Mouse (Mus musculus) megakaryocyte-erythroid progenitor cell, adult 5-6 weeks (primary cell): Measurements from ENCODE around the gene Gm13278. TPM values are rescaled to one million over a fixed set of nuclear protein-coding genes. Genes with fewer than 3 reads are reported as not detected.
"Not testable (repeated sequence)": the region's sequence is repeated elsewhere in the genome, so short reads cannot be mapped to it uniquely, and the experiment has no call there.

ENCODE experiments used
- ATAC-seq: replicated peaks from 2 replicates; pipeline ENCODE4 v1.8.0; 2016; ENCODE audit warnings: mild to moderate bottlenecking, inconsistent platforms; ENCODE audit not compliant: severe bottlenecking, poor library complexity, low FRiP score, low TSS enrichment
- total RNA-seq, 2 experiments: library from RNA; stranded (forward) in 1 of 2; stranded (reverse) in 1 of 2; fragments of 200-1000, 215-1000 nt in 1 of 2; fragments of >200 nt in 1 of 2; fragmentation: Nextera tagmentation in 1 of 2; gene quantifications; 2 replicates each; pipeline ENCODE4 v1.2.3; 2014 to 2017

Gene Gm13278
- total RNA-seq, 2 experiments from 2014 or later: not detected

DNA sequence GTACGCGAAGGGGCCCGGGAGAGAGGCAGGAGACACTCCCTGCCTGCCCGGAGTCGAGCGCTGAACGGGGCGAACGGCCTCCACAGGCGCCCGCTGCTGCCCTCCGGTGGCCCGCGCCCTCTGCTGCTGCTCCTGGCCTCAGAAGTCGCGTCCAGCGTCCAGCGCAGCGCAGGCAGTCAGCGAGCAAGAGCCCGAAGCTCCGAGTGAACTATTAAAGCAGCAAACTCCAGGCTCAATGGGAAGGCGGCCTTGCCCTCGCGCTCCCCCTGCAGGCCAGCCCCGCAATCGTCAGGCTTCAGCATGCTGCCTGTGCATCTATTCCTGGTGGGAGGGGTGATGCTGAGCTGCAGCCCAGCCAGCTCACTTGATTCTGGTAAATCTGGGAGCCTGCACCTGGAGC lies 5.9 kb upstream of the Gm13278 start, which contains the start of gene Gm13276:
Gm13276 (plus strand) TSS at position 301 of the 400 bp plus-strand sequence.
- ATAC-seq: not testable (repeated sequence)

DNA sequence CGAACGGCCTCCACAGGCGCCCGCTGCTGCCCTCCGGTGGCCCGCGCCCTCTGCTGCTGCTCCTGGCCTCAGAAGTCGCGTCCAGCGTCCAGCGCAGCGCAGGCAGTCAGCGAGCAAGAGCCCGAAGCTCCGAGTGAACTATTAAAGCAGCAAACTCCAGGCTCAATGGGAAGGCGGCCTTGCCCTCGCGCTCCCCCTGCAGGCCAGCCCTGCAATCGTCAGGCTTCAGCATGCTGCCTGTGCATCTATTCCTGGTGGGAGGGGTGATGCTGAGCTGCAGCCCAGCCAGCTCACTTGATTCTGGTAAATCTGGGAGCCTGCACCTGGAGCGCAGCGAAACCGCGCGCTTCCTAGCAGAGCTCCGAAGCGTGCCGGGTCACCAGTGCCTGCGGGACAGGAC lies 2.9 kb upstream of the Gm13278 start, which contains the start of gene Gm13277:
Gm13277 (plus strand) TSS at position 231 of the 400 bp plus-strand sequence.
- ATAC-seq: not testable (repeated sequence)

DNA sequence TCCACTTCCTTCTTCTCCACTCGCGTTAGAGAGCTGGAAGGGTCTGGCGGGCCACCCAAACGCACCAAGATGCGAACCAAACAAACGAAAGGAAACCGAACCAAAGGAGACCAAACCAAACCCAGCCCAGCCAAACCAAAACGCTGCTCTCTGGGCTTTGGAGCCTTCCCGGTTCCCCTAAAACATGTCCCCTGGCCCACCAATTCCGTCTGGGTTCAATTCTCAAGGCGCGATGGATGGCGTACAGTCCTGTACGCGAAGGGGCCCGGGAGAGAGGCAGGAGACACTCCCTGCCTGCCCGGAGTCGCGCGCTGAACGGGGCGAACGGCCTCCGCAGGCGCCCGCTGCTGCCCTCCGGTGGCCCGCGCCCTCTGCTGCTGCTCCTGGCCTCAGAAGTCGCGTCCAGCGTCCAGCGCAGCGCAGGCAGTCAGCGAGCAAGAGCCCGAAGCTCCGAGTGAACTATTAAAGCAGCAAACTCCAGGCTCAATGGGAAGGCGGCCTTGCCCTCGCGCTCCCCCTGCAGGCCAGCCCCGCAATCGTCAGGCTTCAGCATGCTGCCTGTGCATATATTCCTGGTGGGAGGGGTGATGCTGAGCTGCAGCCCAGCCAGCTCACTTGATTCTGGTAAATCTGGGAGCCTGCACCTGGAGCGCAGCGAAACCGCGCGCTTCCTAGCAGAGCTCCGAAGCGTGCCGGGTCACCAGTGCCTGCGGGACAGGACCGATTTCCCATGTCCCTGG lies 2.8 kb downstream of the Gm13278 start, which contains the start of gene Gm13275:
Gm13275 (plus strand) TSS at position 552 of the 740 bp plus-strand sequence.
- ATAC-seq: not testable (repeated sequence)

DNA sequence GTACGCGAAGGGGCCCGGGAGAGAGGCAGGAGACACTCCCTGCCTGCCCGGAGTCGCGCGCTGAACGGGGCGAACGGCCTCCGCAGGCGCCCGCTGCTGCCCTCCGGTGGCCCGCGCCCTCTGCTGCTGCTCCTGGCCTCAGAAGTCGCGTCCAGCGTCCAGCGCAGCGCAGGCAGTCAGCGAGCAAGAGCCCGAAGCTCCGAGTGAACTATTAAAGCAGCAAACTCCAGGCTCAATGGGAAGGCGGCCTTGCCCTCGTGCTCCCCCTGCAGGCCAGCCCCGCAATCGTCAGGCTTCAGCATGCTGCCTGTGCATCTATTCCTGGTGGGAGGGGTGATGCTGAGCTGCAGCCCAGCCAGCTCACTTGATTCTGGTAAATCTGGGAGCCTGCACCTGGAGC lies 5.7 kb downstream of the Gm13278 start, which contains the start of gene Gm13279:
Gm13279 (plus strand) TSS at position 301 of the 400 bp plus-strand sequence.
- ATAC-seq: not testable (repeated sequence)

DNA sequence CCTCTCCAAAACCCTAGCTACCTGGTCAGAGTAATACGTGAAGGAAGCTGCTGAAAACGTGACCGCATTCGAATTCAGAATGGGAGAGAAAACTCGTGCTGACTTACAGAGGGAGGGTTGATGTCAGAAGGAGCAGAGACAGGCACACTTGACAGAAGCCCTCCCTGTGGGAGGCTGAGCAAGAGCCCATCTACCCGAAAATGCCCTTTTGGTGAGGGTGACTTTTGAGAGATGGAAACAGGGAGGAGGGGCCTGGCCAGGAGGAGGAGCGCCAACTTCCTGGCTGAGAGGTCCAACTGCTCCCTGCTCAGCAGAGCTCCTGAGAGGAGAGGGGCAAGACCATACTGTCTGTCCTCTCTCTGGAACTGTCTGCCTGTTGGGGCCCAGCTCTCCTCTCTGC lies 8.0 kb downstream of the Gm13278 start, which contains the start of gene Gm13285:
Gm13285 (plus strand) TSS at position 301 of the 400 bp plus-strand sequence.
- ATAC-seq: not testable (repeated sequence)

DNA sequence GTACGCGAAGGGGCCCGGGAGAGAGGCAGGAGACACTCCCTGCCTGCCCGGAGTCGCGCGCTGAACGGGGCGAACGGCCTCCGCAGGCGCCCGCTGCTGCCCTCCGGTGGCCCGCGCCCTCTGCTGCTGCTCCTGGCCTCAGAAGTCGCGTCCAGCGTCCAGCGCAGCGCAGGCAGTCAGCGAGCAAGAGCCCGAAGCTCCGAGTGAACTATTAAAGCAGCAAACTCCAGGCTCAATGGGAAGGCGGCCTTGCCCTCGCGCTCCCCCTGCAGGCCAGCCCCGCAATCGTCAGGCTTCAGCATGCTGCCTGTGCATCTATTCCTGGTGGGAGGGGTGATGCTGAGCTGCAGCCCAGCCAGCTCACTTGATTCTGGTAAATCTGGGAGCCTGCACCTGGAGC lies 11.6 kb downstream of the Gm13278 start, which contains the start of gene Gm13287:
Gm13287 (plus strand) TSS at position 301 of the 400 bp plus-strand sequence.
- not testable (repeated sequence) for ATAC-seq

DNA sequence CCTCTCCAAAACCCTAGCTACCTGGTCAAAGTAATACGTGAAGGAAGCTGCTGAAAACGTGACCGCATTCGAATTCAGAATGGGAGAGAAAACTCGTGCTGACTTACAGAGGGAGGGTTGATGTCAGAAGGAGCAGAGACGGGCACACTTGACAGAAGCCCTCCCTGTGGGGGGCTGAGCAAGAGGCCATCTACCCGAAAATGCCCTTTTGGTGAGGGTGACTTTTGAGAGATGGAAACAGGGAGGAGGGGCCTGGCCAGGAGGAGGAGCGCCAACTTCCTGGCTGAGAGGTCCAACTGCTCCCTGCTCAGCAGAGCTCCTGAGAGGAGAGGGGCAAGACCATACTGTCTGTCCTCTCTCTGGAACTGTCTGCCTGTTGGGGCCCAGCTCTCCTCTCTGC lies 13.9 kb downstream of the Gm13278 start, which contains the start of gene Gm13288:
Gm13288 (plus strand) TSS at position 301 of the 400 bp plus-strand sequence.
- not testable (repeated sequence) for ATAC-seq

DNA sequence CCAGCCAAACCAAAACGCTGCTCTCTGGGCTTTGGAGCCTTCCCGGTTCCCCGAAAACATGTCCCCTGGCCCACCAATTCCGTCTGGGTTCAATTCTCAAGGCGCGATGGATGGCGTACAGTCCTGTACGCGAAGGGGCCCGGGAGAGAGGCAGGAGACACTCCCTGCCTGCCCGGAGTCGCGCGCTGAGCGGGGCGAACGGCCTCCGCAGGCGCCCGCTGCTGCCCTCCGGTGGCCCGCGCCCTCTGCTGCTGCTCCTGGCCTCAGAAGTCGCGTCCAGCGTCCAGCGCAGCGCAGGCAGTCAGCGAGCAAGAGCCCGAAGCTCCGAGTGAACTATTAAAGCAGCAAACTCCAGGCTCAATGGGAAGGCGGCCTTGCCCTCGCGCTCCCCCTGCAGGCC lies 14.4 kb downstream of the Gm13278 start:
- ATAC-seq: not testable (repeated sequence)

DNA sequence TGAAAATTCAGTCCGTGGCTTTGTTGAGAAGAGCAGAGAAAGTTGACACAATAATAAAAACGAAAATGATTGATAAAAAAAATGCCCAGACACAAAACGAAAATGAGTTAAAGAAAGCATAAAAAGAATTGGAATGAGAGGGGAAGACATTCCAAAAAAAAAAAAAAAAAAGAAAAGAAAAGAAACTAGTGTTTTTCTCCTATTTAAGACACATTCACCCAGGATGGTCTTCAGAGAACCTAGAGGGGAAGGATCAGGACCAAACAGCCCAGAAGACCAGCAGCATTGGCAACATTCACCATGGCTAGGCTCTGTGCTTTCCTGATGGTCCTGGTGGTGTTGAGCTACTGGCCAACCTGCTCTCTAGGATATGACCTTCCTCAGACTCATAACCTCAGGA lies 24.6 kb downstream of the Gm13278 start, which contains the start of gene Ifna7:
Ifna7 (plus strand) TSS at position 301 of the 400 bp plus-strand sequence.
- no peak for ATAC-seq

DNA sequence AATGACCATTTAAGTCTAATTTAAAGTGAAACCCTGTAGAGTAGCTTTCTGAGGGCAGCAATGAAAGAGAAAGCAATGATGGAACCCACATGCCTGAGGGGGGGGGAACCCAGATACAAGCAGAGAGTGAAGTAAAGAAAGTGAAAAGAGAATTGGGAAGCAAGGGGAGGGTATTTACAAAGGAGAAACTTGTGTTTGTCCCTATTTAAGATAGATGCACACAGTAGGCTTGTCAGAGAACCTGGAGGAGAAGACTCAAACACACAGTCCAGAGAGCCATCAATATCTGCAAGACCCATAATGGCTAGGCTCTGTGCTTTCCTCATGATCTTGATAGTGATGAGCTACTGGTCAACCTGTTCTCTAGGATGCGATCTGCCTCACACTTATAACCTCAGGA lies 28.3 kb downstream of the Gm13278 start, which contains the start of gene Ifna11:
Ifna11 (plus strand) TSS at position 301 of the 400 bp plus-strand sequence.
- ATAC-seq: no peak

DNA sequence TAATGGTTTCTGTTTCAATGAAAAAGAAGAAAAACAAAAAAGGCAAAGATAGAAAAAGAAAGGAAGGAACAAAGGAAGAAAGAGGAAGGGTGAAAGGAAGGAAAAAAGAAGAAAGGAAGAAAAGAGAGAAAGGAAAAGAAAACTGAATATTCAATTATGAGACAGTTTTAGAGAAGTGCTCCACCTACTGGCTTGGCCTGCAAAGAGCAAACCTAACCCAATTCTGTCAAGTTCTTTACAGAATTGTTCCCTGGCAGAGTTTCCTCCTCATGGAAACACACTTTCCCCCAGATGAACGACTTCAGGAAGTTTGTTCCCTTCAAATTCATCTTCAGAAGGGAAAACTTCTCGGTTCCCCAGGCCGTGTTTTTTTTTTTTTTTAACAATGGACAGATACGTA lies 31.6 kb downstream of the Gm13278 start:
- ATAC-seq: peak; percentile 79; the same call in 1 of the 2 replicates

DNA sequence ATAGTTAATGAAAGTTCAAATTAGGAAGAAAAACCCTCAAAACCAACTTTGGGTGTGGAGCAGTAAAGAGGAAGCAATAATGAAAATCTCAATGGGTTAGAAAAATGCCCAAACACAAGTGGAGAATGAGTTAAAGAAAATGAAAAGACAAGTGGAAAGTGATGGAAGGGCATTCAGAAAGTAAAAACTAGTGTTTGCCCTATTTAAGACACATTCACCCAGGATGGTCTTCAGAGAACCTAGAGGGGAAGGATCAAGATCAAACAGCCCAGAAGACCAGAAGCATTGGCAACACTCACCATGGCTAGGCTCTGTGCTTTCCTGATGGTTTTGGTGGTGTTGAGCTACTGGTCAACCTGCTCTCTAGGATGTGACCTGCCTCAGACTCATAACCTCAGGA lies 35.8 kb downstream of the Gm13278 start, which contains the start of gene Ifna6:
Ifna6 (plus strand) TSS at position 301 of the 400 bp plus-strand sequence.
- ATAC-seq: not testable (repeated sequence)

DNA sequence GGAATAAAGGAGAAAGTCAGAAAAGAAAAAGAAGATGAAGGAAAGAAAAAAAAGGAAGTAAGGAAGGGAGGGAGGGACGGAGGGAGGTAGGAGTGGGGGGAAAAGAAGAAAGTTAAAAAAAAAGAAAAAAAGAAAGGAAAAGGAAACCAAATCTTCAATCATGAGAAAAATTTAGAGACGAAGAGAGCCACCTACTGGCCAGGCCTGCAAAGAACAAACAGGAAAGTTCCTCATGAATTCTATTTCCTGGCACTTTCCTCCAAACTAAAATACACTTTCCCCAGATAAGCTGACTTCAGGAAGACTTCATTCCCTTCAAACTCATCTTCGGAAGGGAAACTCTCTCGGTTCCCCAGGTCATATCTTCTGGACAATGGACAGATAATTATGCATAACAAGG lies 39.2 kb downstream of the Gm13278 start:
- ATAC-seq: no peak

DNA sequence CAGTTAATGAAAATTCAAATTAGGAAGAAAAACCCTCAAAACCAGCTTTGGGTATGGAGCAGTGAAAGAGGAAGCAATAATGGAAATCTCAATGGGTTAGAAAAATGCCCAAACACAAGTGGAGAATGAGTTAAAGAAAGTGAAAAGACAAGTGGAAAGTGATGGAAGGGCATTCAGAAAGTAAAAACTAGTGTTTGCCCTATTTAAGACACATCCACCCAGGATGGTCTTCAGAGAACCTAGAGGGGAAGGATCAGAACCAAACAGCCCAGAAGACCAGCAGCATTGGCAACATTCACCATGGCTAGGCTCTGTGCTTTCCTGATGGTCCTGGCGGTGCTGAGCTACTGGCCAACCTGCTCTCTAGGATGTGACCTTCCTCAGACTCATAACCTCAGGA lies 43.9 kb downstream of the Gm13278 start, which contains the start of gene Ifna5:
Ifna5 (plus strand) TSS at position 301 of the 400 bp plus-strand sequence.
- ATAC-seq: not testable (repeated sequence)

DNA sequence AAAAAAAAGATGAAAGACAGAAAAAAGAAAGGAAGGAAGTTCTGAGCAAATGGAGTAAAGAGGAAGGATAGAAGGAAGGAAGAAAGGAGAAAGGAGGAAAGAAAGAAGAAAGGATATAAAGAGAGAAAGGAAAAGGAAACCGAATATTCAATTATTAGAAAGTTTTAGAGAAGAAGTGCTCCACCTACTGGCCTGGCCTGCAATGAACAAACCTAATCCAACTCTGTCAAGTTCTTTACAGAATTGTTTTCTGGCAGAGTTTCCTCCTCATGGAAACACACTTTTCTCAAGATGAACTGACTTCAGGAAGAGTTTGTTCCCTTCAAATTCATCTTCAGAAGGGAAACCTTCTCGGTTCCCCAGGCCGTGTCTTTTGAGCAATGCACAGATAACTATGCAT lies 47.5 kb downstream of the Gm13278 start:
- no peak for ATAC-seq

DNA sequence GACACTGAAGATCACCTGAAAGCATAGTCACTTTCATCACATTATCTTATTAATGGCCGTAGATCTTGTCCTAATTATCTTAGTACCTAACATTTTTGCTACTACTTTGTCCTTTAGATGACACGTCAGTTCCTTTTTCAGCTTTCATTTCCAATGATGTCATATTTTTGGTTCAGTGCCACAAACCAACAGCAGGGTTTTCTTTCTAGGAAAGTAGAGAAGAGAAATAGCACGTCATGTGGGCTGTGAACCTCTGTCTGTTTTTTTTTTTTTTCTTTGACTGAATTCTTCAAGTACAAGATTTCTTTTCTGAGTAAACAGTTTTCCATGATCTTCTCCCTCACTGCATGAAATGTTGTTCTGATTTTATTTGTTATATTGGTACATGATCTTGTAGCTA lies 48.7 kb downstream of the Gm13278 start:
- no peak for ATAC-seq

DNA sequence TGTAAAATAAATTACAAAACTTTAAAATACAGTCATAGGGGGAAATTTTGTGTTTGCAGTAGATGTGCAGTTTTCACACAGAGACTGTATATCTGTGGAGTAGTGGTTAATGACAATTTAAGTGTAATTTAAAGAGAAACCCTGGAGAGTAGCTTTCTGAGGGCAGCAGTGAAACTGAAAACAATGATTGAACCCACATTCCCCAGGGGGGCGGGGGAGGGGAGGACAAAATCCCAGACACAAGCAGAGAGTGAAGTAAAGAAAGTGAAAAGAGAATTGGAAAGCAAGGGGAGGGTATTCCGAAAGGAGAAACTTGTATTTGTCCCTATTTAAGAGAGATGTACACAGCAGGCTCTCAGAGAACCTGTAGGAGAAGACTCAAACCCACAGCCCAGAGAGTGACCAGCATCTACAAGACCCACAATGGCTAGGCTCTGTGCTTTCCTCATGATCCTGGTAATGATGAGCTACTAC lies 50.1 kb downstream of the Gm13278 start, which contains the start of gene Ifna4:
Ifna4 (plus strand) TSS at position 424 of the 474 bp plus-strand sequence.
- no peak for ATAC-seq
